Mouse (Mus musculus) T-helper 2 cell (primary cell): Measurements from ENCODE around the gene Zbtb7a.
"Not testable (repeated sequence)": the region's sequence is repeated elsewhere in the genome, so short reads cannot be mapped to it uniquely, and the experiment has no call there.

ENCODE experiments used
- in situ Hi-C: fragments of 300-600 bp; cut with MboI, MseI; formaldehyde crosslinking; loops from one replicate; pipeline ENCODE4 v1.15.1; 2025; ENCODE audit warnings: high pct_unique_total_duplicates

The Zbtb7a gene

GRCm38 (mm10) chr10:81168087-81168431 lies 33.0 kb downstream of the Zbtb7a start:
- in situ Hi-C loops = no loop called here

- in situ Hi-C loops = no loop called here
These were observed 33.7 kb downstream of the Zbtb7a start for GRCm38 (mm10) chr10:81168521-81169244.

GRCm38 (mm10) chr10:81169411-81169900 lies 34.4 kb downstream of the Zbtb7a start:
- in situ Hi-C loops = not testable (repeated sequence)

- in situ Hi-C loops = no loop called here
These were observed 38.1 kb downstream of the Zbtb7a start for GRCm38 (mm10) chr10:81173132-81173531.

- in situ Hi-C loops = loop anchor here (5.0 kb wide), 1 partner anchor 37 kb away; the partner anchor contains the start of gene Zbtb7a
These were observed 39.8 kb downstream of the Zbtb7a start for GRCm38 (mm10) chr10:81174617-81175344.

GRCm38 (mm10) chr10:81175345-81175701 lies 40.3 kb downstream of the Zbtb7a start:
- in situ Hi-C loops = loop anchor here (5.0 kb wide), 1 partner anchor 38 kb away; the partner anchor contains the start of gene Zbtb7a

- in situ Hi-C loops = loop anchor here (5.0 kb wide), 1 partner anchor 39 kb away; the partner anchor contains the start of gene Zbtb7a
These were observed 41.0 kb downstream of the Zbtb7a start for GRCm38 (mm10) chr10:81175936-81176465.

- in situ Hi-C loops = loop anchor here (5.0 kb wide), 1 partner anchor 39 kb away; the partner anchor contains the start of gene Zbtb7a
These were observed 41.6 kb downstream of the Zbtb7a start, which contains the start of gene Eef2 for GRCm38 (mm10) chr10:81176466-81177271. Gene Eef2 (plus strand): TSS chr10:81176631.

GRCm38 (mm10) chr10:81177491-81177925 lies 42.5 kb downstream of the Zbtb7a start:
- in situ Hi-C loops = loop anchor here (5.0 kb wide), 1 partner anchor 40 kb away; the partner anchor contains the start of gene Zbtb7a

GRCm38 (mm10) chr10:81177958-81178712 lies 43.1 kb downstream of the Zbtb7a start:
- in situ Hi-C loops = loop anchor here (5.0 kb wide), 1 partner anchor 41 kb away; the partner anchor contains the start of gene Zbtb7a

GRCm38 (mm10) chr10:81178927-81179326 lies 43.9 kb downstream of the Zbtb7a start:
- in situ Hi-C loops = loop anchor here (5.0 kb wide), 1 partner anchor 42 kb away; the partner anchor contains the start of gene Zbtb7a

- in situ Hi-C loops = loop anchor here (5.0 kb wide), 1 partner anchor 42 kb away; the partner anchor contains the start of gene Zbtb7a
These were observed 44.7 kb downstream of the Zbtb7a start for GRCm38 (mm10) chr10:81179451-81180342.

- in situ Hi-C loops = no loop called here
These were observed 45.9 kb downstream of the Zbtb7a start for GRCm38 (mm10) chr10:81180946-81181345.

- in situ Hi-C loops = not testable (repeated sequence)
These were observed 46.8 kb downstream of the Zbtb7a start for GRCm38 (mm10) chr10:81181860-81182259.

- in situ Hi-C loops = no loop called here
These were observed 47.6 kb downstream of the Zbtb7a start, which contains the start of gene Dapk3 for GRCm38 (mm10) chr10:81182336-81183333. Gene Dapk3 (plus strand): TSS chr10:81183005.

- in situ Hi-C loops = no loop called here
These were observed 48.8 kb downstream of the Zbtb7a start, which contains the start of gene 4930442H23Rik for GRCm38 (mm10) chr10:81183805-81184204. Gene 4930442H23Rik (minus strand): TSS chr10:81183849.

GRCm38 (mm10) chr10:81184765-81185164 lies 49.7 kb downstream of the Zbtb7a start:
- in situ Hi-C loops = no loop called here

GRCm38 (mm10) chr10:81187161-81187560 lies 52.1 kb downstream of the Zbtb7a start:
- in situ Hi-C loops = no loop called here
